Mouse (Mus musculus) left cerebral cortex, adult 18-20 months (tissue): ENCODE data around the gene Rnf44. TPM values are rescaled to one million over a fixed set of nuclear protein-coding genes. Genes with fewer than 3 reads are reported as not detected.

ENCODE experiments used
- DNase-seq, 2 experiments: peaks; one replicate each; pipeline ENCODE4 v3.0.0; 2021 to 2022; ENCODE audit warnings: low spot score in 2 of 2, mixed read lengths in 1 of 2
- total RNA-seq, 2 experiments: library from RNA; stranded (reverse); gene quantifications; 2 replicates each; pipeline ENCODE4 v1.2.3; 2021

Gene Rnf44
- total RNA-seq, 2 experiments from 2014 or later: 168 to 172 TPM

DNA sequence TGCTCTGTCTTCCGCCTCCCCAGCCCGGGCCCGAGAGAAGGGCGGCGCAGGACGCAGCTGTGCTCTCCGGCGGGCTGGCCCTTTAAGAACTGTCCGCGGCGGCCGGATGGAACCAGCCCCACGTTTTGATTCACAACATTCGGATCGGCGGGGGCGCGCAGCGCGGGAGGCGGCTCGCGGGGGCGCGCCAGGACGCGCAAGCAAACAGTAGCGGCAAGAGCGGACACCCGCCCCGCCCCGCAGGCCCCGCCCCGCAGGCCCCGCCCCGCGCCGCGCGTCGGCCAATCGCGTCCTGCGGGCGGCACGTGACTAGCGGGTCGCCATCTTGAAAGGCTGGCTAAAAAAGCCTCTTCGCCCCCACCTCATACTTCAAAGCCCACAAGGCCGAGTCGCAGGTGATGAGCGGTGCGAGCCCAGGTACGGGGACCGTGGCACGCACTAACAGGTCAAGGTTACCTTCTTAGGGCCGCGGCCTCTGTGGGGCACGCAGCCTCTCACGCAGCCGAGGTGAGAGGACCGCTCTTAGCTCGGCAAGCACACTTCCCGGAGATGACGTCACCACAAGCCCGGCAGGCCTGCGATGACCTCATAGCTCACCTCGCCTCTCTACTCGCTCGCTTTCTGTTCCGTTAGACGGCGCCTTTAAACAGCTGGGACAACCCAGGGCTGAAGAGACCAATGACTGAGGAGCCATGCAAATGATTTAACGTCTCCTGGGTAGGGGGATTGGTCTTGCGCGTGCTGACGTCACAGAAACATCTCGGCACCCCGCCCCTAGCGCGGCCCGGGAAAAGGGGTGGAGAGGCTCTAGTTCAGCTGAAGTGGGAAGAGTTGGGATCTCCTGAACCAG is 5.9 kb downstream of the Rnf44 start:
- peak; percentile 96 to 98 for DNase-seq

DNA sequence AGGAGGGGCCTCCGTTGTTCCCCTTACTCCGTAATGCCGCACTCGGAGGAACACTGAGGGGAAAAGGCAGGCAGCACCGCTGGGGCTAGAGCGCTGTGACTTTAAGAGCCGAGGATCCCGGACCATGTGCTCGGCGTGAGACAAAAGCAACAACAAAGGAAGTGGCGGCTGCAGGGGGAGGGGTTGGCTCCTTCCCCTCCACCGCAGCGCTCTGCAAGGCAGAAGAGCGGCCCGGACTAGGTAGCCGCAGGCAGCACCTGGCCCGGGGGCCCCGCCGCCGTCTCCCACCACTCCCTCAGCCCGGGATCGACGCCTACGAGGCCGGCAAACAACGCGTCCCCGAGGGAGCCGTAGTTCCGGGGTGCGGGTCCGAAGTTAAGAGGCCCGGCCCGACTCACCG is 6.6 kb downstream of the Rnf44 start:
- DNase-seq: peak; percentile 68 to 72

DNA sequence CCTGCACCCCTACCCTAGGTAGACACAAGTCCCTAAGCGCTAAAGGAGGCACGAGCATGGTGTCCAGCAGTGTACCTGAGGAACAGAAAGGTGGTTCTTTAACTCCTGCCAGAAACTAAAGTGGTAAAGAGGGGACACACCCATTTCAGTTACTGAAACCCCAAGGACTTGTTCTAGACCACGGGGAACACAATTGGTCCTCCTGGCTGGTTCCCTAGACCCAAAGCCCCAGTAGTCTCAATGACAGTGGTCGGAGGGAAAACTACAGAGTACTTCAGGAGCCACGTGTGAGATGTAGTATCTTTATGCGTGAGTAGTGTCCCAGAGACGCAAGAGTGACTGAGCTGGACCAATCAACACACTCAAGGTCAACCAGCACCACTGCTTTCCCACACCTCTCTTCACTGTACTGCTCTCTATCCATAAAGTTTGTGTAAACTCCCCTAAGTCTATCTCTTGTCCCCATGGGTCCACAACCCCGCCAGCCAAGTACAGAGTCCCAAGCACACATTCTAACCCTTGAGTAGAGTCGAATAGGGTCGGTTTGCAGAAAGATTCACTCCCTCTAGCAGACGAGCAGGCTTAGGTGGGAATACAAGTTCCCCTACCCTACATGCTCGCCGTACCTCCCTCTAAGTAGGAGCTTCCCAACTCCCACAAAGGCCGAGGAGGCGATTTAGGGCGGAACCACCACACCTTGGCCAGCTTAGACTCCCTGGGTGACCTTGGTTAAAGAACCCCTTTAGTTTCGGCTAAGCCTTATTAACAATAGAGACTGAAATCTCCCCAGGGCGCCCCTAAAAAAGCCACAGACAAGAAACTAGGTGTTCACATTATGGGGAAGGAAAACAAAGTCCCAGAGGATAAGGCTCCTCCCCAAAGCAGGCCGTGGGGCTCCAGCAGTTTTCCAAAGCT is 7.3 kb downstream of the Rnf44 start:
- no peak for DNase-seq

DNA sequence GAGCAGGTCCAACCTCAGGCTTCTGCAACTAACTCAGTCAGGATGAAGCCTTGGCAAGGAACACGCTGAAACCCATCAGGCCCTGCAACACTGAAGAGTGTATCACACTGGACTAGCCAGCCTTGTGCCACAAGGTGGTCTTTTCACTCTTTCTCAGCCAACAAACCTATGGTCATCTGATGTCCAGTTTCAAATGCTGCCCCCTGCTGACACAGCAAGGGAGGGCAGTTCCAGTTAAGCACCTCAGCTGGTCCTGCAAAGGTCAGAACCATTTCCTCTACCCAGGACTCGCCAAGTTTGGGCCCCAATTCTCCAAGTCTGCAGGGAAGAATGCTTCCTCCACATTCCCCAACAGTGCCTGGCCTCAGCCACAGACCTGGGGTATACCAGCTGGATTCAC is 8.5 kb downstream of the Rnf44 start:
- DNase-seq: peak in 1 of 2 experiments; percentile 35

DNA sequence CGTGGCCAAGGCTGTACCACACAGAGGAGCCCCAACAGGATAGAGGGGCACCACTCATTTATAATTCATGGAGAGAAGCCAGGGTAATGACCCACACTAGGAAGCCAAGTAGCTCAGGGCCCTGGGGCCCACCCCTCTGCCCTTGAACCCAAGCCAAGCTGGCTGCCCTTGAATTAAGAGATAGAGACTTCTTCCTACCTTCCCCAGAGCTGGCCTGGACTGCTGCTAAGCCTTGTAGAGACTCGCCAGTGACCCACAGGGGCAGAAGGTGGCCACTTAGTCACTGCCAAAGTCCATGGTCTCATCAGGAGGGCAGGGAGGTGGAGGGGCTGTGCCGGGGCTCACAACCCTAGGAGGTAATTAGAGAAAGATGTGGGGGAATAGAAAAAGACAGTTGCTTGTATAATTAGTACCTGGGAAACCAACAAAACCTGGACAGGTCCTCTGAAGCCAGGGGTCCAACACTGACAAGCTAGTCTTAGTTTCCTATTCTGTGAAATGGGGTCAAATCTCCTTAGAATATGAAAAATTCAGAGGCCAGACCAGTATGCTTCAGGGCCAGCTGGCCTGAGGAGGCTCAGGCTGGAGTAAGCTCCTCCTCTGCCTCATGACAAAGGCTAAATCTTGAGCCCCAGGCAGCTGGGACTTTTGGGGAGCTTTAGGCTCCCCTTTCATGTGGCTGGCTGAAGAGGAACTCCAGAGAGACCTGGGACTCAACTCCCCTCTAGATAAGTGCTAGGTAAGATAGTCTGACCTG is 9.4 kb downstream of the Rnf44 start:
- DNase-seq: no peak

DNA sequence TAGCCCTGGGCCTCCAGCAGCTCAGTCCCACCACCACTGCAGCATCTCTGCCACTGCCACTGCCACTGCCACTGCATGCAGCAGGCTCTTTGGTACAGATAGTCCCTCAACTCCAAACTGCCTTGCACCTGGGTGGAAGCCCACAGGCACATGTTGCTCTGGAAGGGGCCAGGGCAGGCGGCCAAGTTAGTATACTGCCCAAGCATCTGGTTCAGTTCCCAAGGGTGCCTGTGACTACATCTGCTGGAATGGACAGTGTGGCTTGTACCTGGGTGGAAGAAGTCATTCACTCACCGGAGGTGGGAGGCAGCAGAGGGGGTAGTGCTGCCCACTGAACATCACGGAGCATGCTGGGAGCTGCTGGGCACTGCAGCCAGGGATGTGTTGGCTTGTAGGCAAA is 10.4 kb downstream of the Rnf44 start:
- no peak for DNase-seq

DNA sequence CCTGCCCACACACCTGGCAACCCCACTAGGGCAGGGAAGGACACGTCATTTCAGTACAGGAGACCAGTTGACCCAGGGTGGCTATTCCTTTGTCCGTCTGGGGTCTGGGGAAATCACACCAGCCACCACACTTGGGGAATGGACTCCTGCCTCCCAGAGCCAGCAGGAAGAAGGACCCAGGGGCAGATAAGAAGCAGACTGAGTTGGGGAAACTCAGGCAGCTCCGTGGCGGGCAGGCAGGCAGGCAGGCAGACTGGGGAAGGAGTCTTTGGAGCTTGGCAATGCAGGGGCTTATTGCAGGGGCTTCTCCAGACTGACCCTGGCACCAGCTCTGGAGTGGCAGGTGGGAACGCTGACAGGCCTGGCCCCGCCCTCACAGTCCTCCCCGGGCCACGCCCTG is 12.4 kb downstream of the Rnf44 start:
- DNase-seq: no peak

DNA sequence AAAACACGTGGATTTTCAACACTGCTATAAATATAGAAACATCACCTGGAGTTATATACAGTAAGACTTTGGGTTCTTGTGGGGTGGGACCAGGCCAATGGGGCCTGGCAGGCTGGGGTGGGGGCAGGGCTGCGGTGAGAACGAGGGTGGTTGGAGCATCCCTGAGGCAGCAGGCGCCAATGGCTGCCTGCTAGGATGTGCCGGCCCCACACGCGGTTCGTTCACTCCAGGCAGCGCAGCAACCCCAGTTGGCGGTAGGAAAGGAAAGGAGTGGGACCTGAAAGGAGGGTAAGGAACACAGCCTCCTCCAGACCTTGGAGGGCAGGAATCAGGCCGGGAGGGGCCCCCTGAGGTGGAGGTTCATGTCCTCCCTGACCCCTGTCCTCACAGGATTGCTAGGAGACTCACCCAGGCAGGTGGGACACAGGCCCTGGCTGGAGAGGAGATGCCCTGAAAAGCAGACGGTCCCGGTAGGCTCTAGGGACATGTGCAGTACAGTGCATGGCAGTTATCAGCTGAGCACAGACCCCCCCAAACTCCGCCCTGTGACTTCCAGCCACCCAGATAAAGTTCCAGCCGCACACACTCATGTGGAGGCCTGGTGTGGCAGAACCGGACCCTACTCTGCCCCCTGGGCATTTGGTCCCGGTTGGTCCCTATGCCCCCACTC is 13.4 kb downstream of the Rnf44 start:
- no peak for DNase-seq

DNA sequence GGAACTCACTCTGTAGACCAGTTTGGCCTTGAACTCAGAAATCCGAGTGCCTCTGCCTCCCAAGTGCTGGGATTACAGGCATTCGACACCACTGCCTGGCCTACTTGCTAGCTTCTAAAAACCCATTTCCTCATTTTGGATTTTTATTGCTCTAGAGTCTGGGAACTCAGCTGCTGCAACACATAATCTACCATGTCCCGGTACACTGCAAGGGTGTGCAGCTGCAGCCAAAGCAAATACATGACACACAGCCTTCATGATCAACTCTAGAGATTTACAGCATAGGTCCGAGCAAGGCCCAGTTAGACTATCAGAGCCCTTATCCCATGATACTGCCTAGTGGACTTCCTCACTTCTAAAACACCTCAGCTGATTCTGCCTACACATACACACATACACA is 15.4 kb downstream of the Rnf44 start:
- DNase-seq: no peak

DNA sequence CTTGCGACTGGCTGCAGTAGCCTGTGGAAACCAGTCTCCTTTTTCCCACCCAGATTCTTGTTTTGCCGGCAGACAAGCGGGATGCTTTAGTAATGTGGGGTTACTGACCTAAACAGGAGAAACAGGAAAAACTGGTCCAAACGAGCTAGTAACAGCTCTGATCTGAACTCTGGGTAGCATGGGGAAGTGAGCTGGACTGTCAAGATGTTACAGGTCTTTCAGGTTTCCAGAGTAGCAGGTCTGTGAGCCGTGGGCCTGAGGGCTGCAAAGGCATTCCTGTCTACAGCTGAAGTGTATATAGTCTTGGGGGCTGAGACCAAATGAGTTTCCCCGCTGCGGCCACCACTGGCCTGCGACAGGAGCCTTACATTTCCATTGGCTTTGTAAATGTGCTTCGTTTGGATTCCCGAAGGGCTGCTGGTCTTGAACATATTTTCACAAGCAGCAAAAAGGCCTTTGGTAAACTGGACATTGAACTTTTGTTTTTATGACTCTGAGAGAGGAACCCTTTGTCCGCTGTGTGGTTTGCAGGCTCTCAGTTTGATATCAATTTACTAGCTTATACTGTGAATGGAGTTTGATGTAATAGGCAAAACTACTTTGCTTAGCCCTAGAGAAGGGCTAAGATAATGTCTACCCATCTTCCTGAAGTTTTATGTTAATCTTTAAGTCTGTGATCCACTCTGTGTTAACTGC is 17.7 kb downstream of the Rnf44 start:
- no peak for DNase-seq

DNA sequence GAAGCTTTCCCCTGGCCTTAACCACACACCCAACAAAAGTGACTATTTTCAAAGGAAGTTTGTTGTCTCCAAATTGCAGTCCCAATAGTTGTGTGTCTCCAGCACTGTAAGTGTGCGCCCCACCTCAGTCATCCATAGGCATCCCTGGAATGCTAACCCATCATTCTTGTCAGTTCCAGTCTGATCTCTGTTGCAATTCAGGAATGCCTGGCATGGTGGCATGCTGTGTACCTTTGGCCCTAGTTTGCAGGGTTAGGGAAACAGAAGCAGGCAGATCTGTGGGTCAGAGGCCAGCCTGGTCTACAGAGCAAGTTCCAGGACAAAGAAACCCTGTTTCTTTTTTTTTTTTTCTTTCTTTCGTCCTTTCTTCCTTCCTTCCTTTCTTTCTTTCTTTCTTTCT is 23.2 kb downstream of the Rnf44 start:
- no peak for DNase-seq

DNA sequence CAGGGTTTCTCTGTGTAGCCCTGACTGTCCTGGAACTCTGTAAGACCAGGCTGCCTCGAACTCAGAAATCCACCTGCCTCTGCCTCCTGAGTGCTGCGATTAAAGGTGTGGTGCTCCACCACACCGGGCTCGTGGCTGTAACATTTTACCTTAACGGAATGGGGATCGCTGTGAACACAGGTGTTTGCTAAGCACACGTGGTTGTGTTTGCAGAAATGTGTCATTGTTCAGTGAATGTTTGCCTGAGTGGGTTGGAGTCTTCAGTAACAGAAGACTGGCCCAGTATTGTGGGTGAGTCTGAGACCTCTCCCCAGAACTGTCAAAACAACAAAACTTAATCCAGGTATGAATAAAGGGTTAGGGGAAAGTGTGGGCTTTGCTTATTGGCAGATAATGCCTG is 28.6 kb downstream of the Rnf44 start:
- no peak for DNase-seq

DNA sequence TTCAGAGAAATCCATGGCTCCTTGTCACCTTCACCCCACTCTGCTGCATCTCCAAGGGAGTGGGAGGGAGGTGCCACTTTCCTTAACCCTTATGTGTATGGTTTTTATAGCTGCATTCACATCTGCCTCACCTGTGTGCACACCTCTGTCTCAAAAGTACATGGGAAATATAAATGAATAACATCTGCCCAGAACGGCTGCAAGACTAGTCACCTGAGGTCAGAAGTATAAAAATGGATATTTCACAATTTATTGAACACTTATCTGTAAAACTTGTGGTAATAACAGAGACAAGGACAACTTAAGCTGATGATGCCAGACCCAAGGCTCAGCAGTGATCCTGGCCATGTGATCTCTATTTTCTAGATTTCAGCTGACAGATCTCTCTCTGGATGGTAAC is 29.2 kb downstream of the Rnf44 start:
- DNase-seq: no peak

DNA sequence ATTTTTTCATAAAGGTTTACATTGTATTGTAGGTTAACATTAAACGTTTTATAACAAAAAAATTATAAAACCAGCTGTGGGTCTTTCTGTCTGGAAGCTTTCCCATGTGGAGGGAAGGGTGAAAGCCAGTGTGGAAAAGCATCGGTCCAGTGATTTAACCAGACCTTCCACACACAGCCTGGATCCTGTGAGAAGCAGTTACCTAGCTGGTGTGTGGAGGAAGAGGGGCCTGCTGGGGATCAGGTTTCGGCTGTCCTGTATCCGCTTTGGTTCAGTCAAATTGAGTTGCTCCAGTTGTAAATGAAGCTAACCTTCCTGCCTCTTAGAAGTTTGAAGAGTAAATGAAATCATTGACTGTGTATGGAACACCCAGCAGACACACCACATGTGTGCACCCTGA is 29.7 kb downstream of the Rnf44 start:
- no peak for DNase-seq

DNA sequence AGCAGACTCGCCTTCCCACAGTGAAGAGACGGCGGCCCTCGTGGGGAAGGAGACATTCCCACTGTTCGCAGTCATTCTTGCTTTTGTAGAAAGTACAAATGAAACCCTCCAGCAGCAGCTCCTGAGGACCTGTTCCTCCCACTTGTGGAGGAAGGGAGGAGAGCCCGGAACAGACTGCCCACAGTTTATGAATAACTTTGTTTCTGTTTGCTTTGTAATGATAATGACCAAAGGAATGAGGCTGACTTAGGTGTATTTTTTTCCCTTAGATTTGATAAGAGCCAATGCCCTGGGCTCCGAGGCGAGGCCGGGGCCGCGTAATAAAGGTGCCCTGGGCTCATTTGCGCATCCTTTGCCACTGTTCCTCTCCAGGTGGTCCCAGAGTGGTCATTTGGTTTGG is 32.3 kb downstream of the Rnf44 start:
- DNase-seq: no peak

DNA sequence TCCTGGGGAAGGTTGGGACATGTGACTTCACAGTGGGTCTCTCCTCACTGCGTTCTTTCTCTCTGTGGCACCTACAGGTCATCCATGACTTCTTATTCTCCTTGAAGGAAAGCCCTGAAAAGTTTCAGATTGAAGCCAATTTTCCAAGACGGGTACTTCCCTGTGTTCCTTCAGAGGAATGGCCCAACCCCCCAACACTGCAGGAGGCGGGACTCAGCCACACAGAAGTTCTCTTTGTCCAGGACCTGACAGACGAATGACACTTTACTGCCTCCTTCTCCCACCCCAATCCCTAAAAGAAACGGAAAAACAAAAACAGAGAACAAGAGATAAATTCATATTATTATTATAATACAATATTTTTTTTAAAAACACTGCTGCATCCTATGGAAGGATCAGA is 32.8 kb downstream of the Rnf44 start:
- no peak for DNase-seq

DNA sequence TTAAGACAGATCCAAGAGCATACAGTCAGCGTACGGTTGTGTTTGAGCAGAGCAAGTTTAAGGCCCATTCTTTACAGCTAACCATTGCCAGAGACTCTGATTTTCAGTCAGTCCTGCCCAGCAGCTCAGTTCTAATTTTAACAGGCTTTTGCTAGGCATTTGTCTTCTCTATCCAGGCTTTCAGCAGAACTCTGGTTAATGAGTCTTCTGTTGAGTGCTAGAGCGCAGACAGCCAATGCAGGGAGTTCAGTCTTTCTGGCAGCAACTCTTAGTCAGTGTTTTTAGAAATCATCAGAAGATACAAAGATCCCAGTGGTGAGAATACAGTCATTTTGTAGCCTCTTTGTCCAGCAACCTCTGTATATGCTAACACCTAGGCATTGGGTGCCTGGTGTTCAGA is 43.2 kb downstream of the Rnf44 start:
- DNase-seq: no peak

DNA sequence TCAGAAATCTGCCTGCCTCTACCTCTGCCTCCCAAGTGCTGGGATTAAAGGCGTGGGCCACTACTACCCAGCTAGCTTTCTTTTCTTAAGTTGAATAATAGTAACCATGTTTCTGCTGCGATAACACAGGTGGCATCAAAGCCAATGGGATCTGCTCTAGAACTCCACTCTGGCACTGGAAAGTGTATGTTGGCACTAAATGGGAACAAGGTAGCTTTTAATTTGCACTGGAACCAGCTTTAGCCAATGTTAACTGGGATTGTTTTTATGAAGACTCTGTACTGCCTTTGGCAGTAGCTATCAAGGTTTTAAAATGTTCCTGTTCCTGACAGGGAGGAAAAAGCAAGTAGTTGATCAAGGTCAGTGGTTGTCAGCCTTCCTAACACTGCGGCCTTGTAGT is 58.7 kb downstream of the Rnf44 start:
- no peak for DNase-seq

DNA sequence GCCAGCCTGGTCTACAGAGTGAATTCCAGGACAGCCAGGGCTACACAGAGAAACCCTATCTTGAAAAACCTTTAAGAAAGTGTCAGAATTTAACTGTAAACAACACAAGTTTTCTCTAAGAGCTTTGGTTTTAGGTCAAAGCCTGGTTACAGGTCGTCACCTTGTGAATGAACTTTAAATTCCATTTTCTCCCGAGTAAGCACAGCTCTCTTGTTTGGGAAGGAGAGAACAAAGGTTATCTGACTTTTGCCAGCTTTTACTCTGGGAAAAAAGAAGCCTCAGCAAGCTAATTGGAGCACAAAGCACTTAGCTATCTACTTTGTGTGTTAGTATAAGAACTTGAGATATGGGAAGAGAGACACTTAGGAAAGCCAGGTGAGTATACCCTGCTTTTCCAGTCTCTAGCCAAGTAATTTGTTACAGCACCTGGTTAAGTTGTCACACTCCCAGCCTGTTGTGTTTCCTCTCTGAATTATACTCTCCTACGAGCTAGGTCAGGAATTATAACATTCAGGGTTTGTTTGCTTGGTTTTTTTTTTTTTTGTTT is 60.9 kb downstream of the Rnf44 start:
- no peak for DNase-seq
